Mouse (Mus musculus) embryonic fibroblast, embryonic 13.5 days (primary cell): ENCODE measurements around the gene H2-DMb2.

Experiments
- CTCF ChIP-seq: IDR thresholded peaks from 2 replicates; pipeline ENCODE4 v1.5.1; 2011; ENCODE audit warnings: mild to moderate bottlenecking, control low read depth, low read length, moderate library complexity, borderline replicate concordance; ENCODE audit not compliant: insufficient read depth
- POLR2A ChIP-seq: IDR thresholded peaks from 2 replicates; pipeline ENCODE4 v1.6.1; 2011; ENCODE audit warnings: low read depth, mild to moderate bottlenecking, control low read depth, low read length, moderate library complexity

- TF ChIP-seq CTCF (no peak), POLR2A (no peak)
Measured at GRCm38 (mm10) chr17:34102831-34103230, 40.3 kb upstream of the H2-DMb2 start.
